Mouse (Mus musculus): Measurements from ENCODE around the gene Sstr2. TPM values are rescaled to one million over a fixed set of nuclear protein-coding genes. Genes with fewer than 3 reads are reported as not detected.
A peak's percentile ranks its signal among the peaks of the same experiment; 100 is the strongest.
"Not testable (repeated sequence)": the region's sequence is repeated elsewhere in the genome, so short reads cannot be mapped to it uniquely, and the experiment has no call there.

Gene Sstr2
- polyA plus RNA-seq, 1 experiment from 2014 or later = 0.65 TPM

DNA sequence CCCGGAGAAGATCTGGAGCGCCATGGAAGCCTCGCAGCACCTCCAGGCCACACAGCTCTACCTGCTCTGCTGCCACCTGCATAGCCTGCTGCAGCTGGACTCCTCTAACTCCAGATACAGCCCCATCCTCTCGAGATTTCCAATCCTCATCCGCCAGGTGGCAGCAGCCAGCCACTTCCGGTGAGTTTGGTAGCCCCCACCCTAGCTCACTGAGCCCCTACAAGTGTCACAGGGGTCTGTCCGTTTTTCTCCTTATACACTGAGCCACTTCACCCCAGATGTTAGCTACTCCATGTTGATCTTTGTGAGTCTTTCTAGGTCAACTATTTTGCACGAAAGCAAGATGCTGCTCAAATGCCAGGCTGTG is 32.7 kb downstream of the Sstr2 start:
- Histone ChIP-seq H3K36me3 (peaks cover 36% of the 10 kb centered on the region), H3K4me1 (replicated peaks) (peaks cover 19% of the 10 kb centered on the region), H3K27ac (no peak overlapping the region; the same call in 1 of the 2 replicates), H3K9ac (no peak overlapping the region), H3K4me2 (replicated peaks) (peak overlapping the region; percentile 1; the same call in 1 of the 2 replicates), H3K9me3 (no peaks in the 10 kb centered on the region), H3K27me3 (replicated peaks) (no peaks in the 10 kb centered on the region), H3K4me3 (replicated peaks) (no peak overlapping the region)
- 45% methylated on average over 8 of the region's 8 CpGs for WGBS
- ATAC-seq = 0 out of 2 replicates have a peak, but pooled peaks have one; percentile 11

DNA sequence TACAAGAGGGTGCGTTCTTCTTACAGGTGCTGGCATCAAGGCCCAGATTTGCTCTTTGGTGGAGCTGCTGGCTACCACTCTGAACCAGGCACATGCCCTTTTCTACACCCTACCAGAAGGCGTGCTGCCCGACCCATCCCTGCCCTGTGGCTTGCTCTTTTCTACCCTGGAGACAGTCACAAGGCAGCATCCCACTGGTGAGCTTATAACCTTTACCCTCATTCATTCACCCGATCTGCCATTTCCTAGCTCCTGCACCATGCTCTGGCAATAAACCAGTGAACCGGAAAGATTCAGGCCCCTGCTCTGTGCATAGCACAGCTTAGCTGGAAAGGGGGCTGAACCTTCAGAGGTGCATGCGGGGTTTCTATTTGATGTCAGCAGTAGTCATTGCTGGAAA is 33.4 kb downstream of the Sstr2 start:
- no peak for ATAC-seq
- H3K36me3 ChIP-seq = peaks cover 42% of the 10 kb centered on the region

DNA sequence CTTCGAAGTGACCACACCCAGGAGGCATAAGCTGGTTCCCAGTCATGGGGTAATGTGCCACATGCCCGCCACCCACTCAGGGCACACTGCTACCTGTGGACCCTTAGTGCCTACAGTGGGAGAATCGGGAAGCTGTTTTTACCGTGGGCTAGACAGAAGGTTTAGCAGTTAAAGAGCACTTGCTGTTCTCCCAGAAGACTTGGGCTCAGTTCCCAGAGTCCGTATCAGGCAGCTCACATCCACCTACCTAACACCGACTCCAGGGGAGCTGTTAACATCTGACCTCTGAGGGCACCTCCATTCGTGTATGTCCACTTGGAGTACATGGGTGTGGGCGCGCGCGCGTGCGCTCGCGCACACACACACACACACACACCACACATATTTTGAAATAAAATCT is 35.0 kb downstream of the Sstr2 start:
- Histone ChIP-seq H3K4me1 (replicated peaks) (peaks cover 10% of the 10 kb centered on the region; the same call in 1 of the 2 replicates), H3K9ac (no peak overlapping the region), H3K9me3 (no peaks in the 10 kb centered on the region), H3K27me3 (replicated peaks) (no peaks in the 10 kb centered on the region), H3K4me2 (replicated peaks) (no peak overlapping the region), H3K4me3 (replicated peaks) (no peak overlapping the region), H3K36me3 (peaks cover 54% of the 10 kb centered on the region), H3K27ac (no peak overlapping the region)
- WGBS = 92% methylated on average over 15 of the region's 15 CpGs
- ATAC-seq = no peak

More for the DNA sequence above, 33.4 kb downstream of the Sstr2 start:
- Histone ChIP-seq H3K4me1 (replicated peaks) (peaks cover 19% of the 10 kb centered on the region), H3K9ac (no peak overlapping the region), H3K4me3 (replicated peaks) (no peak overlapping the region), H3K27ac (no peak overlapping the region), H3K4me2 (replicated peaks) (no peak overlapping the region), H3K27me3 (replicated peaks) (no peaks in the 10 kb centered on the region), H3K9me3 (no peaks in the 10 kb centered on the region)
- WGBS = 91% methylated on average over 6 of the region's 6 CpGs

DNA sequence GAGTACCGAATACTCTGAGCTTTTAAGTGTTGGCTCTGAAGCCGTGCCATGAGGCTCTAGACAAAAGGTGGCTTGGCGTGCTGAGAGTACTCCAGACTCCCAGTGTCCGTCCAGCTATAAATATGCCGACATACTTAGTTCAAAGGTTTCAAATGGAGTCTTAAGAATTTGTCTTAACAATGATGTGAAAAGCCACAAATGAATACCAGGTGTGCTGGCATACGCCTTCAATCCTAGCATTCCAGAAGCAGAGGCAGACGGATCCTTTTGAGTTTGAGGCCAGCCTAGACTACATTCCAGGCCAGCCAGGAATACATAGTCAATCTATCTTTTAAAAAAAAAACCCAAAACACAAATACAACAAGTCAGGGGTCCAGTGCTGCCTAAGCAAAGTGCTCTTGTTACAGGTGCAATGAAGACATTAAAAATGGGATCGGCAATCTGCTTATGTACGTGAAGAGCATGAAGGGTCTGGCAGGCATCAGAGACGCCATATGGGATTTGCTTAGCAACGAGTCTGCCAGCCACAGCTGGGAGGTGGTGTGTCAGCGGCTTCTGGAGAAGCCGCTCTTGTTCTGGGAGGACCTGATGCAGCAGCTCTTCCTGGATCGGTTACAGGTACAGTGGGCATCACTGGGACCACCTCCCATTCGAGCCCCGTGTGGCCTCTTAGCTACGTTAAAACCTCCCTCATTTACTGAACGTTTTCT is 35.6 kb downstream of the Sstr2 start:
- no peak overlapping the region for H3K4me3 ChIP-seq (replicated peaks)
- 82% methylated on average over 18 of the region's 18 CpGs for WGBS
- H3K9me3 ChIP-seq = no peaks in the 10 kb centered on the region
- H3K27ac ChIP-seq = no peak overlapping the region
- H3K27me3 ChIP-seq (replicated peaks) = no peaks in the 10 kb centered on the region
- peaks cover 10% of the 10 kb centered on the region; the same call in 1 of the 2 replicates for H3K4me1 ChIP-seq (replicated peaks)
- H3K36me3 ChIP-seq = peaks cover 59% of the 10 kb centered on the region
- H3K9ac ChIP-seq = no peak overlapping the region
- no peak overlapping the region for H3K4me2 ChIP-seq (replicated peaks)
- no peak for ATAC-seq

DNA sequence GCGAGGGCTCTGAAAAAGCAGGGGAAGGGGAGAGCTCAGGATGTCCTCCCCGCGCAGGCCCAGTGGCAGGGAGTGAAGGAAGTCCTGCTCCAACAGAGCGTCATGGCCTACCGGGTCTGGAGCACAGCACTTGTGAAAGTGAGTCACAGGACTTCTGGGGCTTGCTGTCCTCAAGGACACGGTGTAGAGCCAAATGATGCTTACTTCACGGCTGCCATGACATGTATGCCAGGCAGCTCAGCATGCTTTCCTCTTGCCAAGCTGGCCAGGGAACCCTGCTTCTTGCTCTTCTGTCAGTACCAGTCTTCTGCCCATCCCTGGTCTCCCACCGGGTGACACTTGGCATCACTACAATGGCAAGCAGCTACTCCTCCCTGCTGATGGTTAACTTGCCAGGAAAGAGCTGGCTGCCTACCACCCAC is 37.4 kb downstream of the Sstr2 start:
- H3K4me3 ChIP-seq (replicated peaks) = no peak overlapping the region
- no peak for ATAC-seq
- no peaks in the 10 kb centered on the region for H3K4me1 ChIP-seq (replicated peaks)
- H3K9me3 ChIP-seq = no peaks in the 10 kb centered on the region
- H3K27me3 ChIP-seq (replicated peaks) = no peaks in the 10 kb centered on the region
- H3K27ac ChIP-seq = no peak overlapping the region
- peaks cover 68% of the 10 kb centered on the region for H3K36me3 ChIP-seq
- no peak overlapping the region for H3K9ac ChIP-seq
- no peak overlapping the region for H3K4me2 ChIP-seq (replicated peaks)
- 92% methylated on average over 8 of the region's 8 CpGs for WGBS

DNA sequence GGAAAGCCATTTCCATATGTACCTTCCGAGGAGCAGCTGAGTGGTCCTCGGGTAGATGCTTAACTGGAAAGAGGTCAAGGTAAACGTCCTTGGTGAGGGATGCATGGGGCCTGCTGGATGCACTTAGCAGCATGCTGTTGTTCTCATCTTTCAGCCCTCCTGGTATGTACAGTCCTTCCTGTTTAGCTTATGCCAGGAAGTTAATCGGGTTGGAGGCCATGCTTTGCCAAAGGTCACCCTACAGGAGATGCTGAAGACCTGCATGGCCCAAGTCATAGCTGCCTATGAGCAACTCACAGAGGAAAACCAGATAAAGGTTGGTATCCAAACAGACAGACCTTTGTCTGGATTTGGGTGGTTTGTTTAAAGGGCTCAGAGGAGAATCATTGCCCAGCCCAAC is 38.1 kb downstream of the Sstr2 start:
- Histone ChIP-seq H3K36me3 (peaks cover 72% of the 10 kb centered on the region), H3K9me3 (no peaks in the 10 kb centered on the region), H3K27me3 (replicated peaks) (no peaks in the 10 kb centered on the region), H3K27ac (no peak overlapping the region), H3K9ac (no peak overlapping the region), H3K4me3 (replicated peaks) (no peak overlapping the region), H3K4me2 (replicated peaks) (no peak overlapping the region), H3K4me1 (replicated peaks) (no peaks in the 10 kb centered on the region)
- 50% methylated on average over 4 of the region's 4 CpGs for WGBS
- ATAC-seq = no peak

DNA sequence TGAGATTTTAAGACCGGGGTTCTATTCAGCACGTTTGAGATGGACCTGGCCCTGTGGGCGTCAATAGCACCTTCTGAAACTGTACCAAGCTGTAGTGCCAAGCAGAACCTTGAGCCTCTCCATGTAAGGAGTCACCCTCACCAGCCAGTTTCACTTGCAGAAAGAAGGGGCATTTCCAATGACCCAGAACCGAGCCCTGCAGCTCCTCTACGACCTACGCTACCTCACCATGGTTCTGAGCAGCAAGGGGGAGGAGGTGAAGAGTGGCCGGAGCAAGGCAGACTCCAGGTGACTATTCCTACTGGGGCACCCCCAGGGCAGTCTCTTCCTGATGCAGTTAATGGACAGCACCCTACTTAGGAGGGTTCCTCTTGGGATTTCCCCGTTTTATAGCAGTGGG is 39.2 kb downstream of the Sstr2 start:
- Histone ChIP-seq H3K4me3 (replicated peaks) (no peak overlapping the region), H3K27me3 (replicated peaks) (no peaks in the 10 kb centered on the region), H3K36me3 (peaks cover 64% of the 10 kb centered on the region), H3K4me1 (replicated peaks) (no peaks in the 10 kb centered on the region), H3K9ac (no peak overlapping the region), H3K4me2 (replicated peaks) (no peak overlapping the region), H3K27ac (no peak overlapping the region), H3K9me3 (no peaks in the 10 kb centered on the region)
- no peak for ATAC-seq
- WGBS = 85% methylated on average over 8 of the region's 8 CpGs

DNA sequence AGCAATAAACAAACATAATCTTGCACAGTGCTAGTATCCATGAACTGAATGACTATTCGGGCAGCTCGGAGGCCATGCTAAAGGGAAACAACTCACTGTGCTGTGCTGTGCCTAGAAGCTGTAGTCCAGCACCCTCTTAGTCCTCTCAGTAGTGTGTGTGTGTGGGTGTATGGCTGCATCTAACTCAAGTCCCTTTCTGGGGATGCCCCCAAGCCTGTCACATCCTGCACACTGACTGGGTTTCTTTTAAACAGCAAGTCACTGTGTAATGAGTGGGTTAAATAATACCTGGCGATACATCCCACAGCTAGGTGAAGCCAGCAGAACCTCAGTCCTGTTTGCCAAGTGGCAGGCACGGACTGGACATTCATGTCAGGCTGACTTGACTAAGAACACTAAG is 39.6 kb downstream of the Sstr2 start:
- Histone ChIP-seq H3K27me3 (replicated peaks) (no peaks in the 10 kb centered on the region), H3K4me1 (replicated peaks) (no peaks in the 10 kb centered on the region), H3K9me3 (no peaks in the 10 kb centered on the region), H3K4me3 (replicated peaks) (no peak overlapping the region), H3K36me3 (peaks cover 60% of the 10 kb centered on the region), H3K27ac (no peak overlapping the region), H3K4me2 (replicated peaks) (no peak overlapping the region), H3K9ac (no peak overlapping the region)
- WGBS = 72% methylated on average over 4 of the region's 4 CpGs
- ATAC-seq = no peak

DNA sequence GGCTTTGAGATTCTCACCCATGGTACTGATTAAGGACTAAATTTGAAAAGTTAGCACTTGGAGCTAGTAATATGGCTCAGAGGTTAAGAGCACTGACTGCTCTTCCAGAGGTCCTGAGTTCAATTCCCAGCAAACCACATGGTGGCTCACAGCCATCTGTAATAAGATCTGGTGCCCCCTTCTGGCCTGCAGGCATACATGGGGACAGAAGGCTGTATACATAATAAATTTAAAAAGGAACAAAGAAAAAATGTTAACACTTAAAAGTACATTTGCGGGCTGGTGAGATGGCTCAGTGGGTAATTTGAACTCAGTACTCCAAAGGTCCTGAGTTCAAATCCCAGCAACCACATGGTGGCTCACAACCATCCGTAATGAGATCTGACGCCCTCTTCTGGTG is 41.1 kb downstream of the Sstr2 start:
- not testable (repeated sequence) for H3K4me3 ChIP-seq (replicated peaks); H3K9ac ChIP-seq; H3K27ac ChIP-seq; H3K9me3 ChIP-seq; H3K27me3 ChIP-seq (replicated peaks); ATAC-seq; H3K4me2 ChIP-seq (replicated peaks); H3K4me1 ChIP-seq (replicated peaks)
- WGBS = 95% methylated on average over 3 of the region's 3 CpGs
- H3K36me3 ChIP-seq = peaks cover 54% of the 10 kb centered on the region

DNA sequence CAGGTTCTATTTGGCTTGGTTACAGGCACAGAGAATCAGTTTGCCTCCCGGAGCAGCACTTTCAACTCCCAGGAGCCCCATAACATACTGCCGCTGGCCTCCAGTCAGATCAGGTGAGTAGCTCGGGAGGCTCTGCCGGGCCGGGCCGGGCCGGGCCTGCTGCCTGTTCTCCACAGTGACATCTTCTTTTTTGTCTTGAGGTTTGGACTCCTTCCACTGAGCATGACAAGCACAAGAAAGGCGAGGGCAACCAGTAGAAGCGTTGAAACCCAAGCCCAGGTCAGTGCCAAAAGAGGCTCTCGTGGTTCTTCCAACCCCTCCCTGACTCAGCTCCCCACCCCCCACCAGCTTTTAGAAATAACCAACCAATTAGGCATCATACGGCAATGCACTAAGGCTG is 41.8 kb downstream of the Sstr2 start:
- no peak overlapping the region for H3K27ac ChIP-seq
- H3K36me3 ChIP-seq = peaks cover 51% of the 10 kb centered on the region
- H3K4me3 ChIP-seq (replicated peaks) = no peak overlapping the region
- no peaks in the 10 kb centered on the region for H3K27me3 ChIP-seq (replicated peaks)
- H3K9me3 ChIP-seq = no peaks in the 10 kb centered on the region
- ATAC-seq = no peak
- no peak overlapping the region for H3K9ac ChIP-seq
- WGBS = 94% methylated on average over 11 of the region's 11 CpGs
- no peak overlapping the region for H3K4me2 ChIP-seq (replicated peaks)
- H3K4me1 ChIP-seq (replicated peaks) = no peaks in the 10 kb centered on the region

DNA sequence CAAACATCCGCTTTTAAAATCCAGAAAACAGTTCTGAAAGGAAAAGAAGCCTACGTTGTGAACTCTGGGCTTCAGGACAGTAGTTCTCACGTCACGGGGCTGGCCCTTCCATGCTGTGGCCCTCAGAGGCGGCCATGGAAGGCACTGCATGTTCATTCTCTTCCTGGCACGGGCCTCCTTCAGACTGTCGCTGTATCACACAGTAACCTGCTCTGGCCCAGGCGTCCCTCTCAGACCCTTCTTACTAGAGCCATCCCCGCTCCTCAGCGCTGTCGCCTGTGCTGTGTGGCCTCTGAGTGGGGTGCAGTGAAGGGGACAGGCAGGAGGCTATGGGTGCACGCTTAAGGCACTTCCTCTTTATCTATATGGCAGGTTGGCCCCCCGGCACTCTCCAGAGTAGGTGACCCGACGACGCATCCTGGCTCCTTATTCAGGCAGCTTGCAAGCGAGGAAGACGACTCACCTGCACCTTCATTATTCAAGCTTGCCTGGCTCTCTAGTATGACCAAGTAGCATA is 42.8 kb downstream of the Sstr2 start:
- Histone ChIP-seq H3K4me2 (replicated peaks) (no peak overlapping the region), H3K9ac (no peak overlapping the region), H3K4me1 (replicated peaks) (peaks cover 4% of the 10 kb centered on the region), H3K9me3 (no peaks in the 10 kb centered on the region), H3K27ac (no peak overlapping the region), H3K36me3 (peaks cover 41% of the 10 kb centered on the region), H3K27me3 (replicated peaks) (no peaks in the 10 kb centered on the region), H3K4me3 (replicated peaks) (no peak overlapping the region)
- ATAC-seq = no peak
- WGBS = 88% methylated on average over 18 of the region's 18 CpGs

DNA sequence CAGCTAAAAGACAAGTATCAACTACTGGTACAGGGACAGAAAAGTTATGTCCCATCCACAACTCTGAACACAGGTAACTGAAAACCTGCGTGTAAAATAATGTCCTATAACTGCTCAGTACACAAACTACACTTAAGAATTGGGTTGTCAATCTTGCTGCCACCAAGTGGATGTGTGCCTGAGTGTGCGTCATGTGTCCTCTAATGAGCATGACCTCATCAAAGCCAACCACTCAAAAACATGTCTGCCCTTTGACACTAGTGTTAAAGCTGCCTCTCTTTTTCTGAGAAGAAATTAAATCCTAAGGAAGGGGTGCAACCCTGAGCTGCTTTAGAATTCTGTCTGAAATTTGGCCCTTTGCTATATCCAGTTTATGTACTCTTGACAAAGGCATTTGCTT is 45.1 kb downstream of the Sstr2 start:
- H3K9ac ChIP-seq = no peak overlapping the region
- 87% methylated on average over 2 of the region's 2 CpGs for WGBS
- H3K4me3 ChIP-seq (replicated peaks) = no peak overlapping the region
- H3K27ac ChIP-seq = no peak overlapping the region
- ATAC-seq = no peak
- no peaks in the 10 kb centered on the region for H3K27me3 ChIP-seq (replicated peaks)
- H3K4me1 ChIP-seq (replicated peaks) = peaks cover 17% of the 10 kb centered on the region
- no peak overlapping the region for H3K4me2 ChIP-seq (replicated peaks)
- peaks cover 22% of the 10 kb centered on the region for H3K36me3 ChIP-seq
- no peaks in the 10 kb centered on the region for H3K9me3 ChIP-seq

DNA sequence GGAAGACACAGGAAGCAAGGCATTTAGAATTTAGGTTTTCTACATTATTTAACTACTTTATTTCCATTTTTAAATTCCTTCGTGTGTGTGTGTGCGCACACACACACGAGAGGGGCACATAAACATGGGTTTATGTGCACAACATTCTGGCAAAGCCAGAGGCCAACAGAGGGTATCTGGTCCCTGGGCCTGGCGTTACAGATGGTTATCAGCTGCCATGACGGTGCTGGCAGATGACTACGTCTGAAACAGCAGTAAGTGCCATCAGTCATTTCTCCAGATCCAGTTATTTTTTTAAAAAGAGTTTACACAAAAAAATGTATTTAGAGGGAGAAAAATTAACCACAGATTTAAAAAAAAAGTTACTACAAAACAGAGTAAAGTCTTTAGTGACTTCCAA is 47.1 kb downstream of the Sstr2 start:
- Histone ChIP-seq H3K36me3 (peaks cover 13% of the 10 kb centered on the region), H3K9me3 (no peaks in the 10 kb centered on the region), H3K4me3 (replicated peaks) (no peak overlapping the region), H3K4me2 (replicated peaks) (no peak overlapping the region), H3K9ac (no peak overlapping the region), H3K4me1 (replicated peaks) (peaks cover 17% of the 10 kb centered on the region), H3K27ac (peak overlapping the region; percentile 72; the same call in 1 of the 2 replicates), H3K27me3 (replicated peaks) (no peaks in the 10 kb centered on the region)
- 60% methylated on average over 6 of the region's 6 CpGs for WGBS
- ATAC-seq = no peak

Measured in intestine, embryonic 15.5 days (tissue).